Mouse (Mus musculus) layer of hippocampus, adult 2 months (tissue): ENCODE data around the gene Mturn. TPM values are rescaled to one million over a fixed set of nuclear protein-coding genes. Genes with fewer than 3 reads are reported as not detected.

Experiments
- DNase-seq, 2 experiments: peaks; one replicate each; pipeline ENCODE4 v3.0.0; 2022; ENCODE audit warnings: low spot score in 2 of 2
- H3K27ac ChIP-seq: fragments of 200-600 bp; 2 replicates; pipeline ENCODE4 v1.8.1; 2022
- H3K4me3 ChIP-seq: fragments of 200-600 bp; 2 replicates; pipeline ENCODE4 v1.8.1; 2022; ENCODE audit warnings: mild to moderate bottlenecking
- CTCF ChIP-seq: fragments of 200-600 bp; conservative IDR thresholded peaks from 2 replicates; pipeline ENCODE4 v1.8.1; 2022; ENCODE audit warnings: antibody characterized with exemption, mild to moderate bottlenecking, moderate library complexity
- long read RNA-seq, 2 experiments: library from polyadenylated mRNA; stranded (forward); transcript quantifications; one replicate each; pipeline ENCODE4 v2.0.0; 2021; ENCODE audit warnings: borderline mapping rate in 2 of 2
- total RNA-seq, 2 experiments: library from RNA; stranded (reverse); gene quantifications; 2 replicates each; pipeline ENCODE4 v1.2.3; 2021

The Mturn gene
- 100 to 1,000 TPM; 147 to 151 TPM for total RNA-seq
- long read RNA-seq, experiment 1, full-length matches to known transcripts, result 109 of 137 reads
- long read RNA-seq, experiment 1, partial matches to known transcripts, result 1 of 137 reads
- long read RNA-seq, experiment 1, other reads (novel, unspliced or antisense), result 27 of 137 reads
- long read RNA-seq, experiment 2, full-length matches to known transcripts, result 140 of 176 reads
- long read RNA-seq, experiment 2, partial matches to known transcripts, result 33 of 176 reads
- long read RNA-seq, experiment 2, other reads (novel, unspliced or antisense), result 3 of 176 reads

GRCm38 (mm10) chr6:54680891-54681745, at the start of gene Mturn:
Gene Mturn, plus strand, starts transcription at chr6:54681624.
- Histone ChIP-seq H3K27ac (peak within 1 kb of the TSS; percentile 93), H3K4me3 (peak within 1 kb of the TSS; percentile 87)
- DNase-seq, result peak; percentile 98 to 99
- TF ChIP-seq CTCF, result no peak

- Histone ChIP-seq H3K4me3 (no peak overlapping the region), H3K27ac (peak overlapping the region; percentile 33; the same call in 1 of the 2 replicates)
- no peak for DNase-seq
- TF ChIP-seq CTCF, result no peak
Observed at GRCm38 (mm10) chr6:54639877-54640276, 41.5 kb upstream of the Mturn start.

- no peak for DNase-seq
- no peak for TF ChIP-seq CTCF
- H3K27ac ChIP-seq, result no peak overlapping the region
- no peak overlapping the region for H3K4me3 ChIP-seq
Observed at GRCm38 (mm10) chr6:54641953-54642352, 39.5 kb upstream of the Mturn start.

GRCm38 (mm10) chr6:54643181-54643580, 38.2 kb upstream of the Mturn start:
- Histone ChIP-seq H3K27ac (peak overlapping the region; percentile 23; the same call in 1 of the 2 replicates), H3K4me3 (no peak overlapping the region)
- no peak for TF ChIP-seq CTCF
- no peak for DNase-seq

- H3K4me3 ChIP-seq, result no peak overlapping the region
- DNase-seq, result no peak
- no peak overlapping the region for H3K27ac ChIP-seq
- TF ChIP-seq CTCF, result no peak
Observed at GRCm38 (mm10) chr6:54655471-54656095, 25.8 kb upstream of the Mturn start.

GRCm38 (mm10) chr6:54657861-54658260, 23.6 kb upstream of the Mturn start:
- no peak for TF ChIP-seq CTCF
- H3K27ac ChIP-seq, result no peak overlapping the region
- no peak for DNase-seq

DNA sequence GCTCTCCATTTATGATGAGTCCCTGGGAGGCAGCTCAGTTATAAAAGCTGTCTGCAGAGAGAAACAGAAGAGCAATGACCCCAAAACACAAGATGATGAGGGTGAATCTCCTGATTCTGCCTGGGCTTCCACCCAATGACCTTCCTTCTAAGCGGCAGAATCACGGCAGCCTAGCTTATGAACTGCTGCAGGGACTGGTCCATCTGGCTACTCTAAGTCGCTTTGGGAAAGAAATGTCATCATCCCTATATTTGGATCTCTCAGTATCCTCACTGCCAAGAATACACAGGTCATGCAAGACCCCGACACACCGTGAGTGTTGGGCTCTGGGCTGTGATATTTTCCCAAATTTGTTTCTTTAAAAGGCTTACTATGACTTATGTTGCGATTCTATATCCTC, 11.6 kb upstream of the Mturn start:
- no peak for TF ChIP-seq CTCF
- Histone ChIP-seq H3K27ac (no peak overlapping the region), H3K4me3 (no peak overlapping the region)
- no peak for DNase-seq

More at GRCm38 (mm10) chr6:54657861-54658260, 23.6 kb upstream of the Mturn start:
- H3K4me3 ChIP-seq, result no peak overlapping the region

GRCm38 (mm10) chr6:54672901-54673300, 8.5 kb upstream of the Mturn start:
- no peak overlapping the region for H3K4me3 ChIP-seq
- no peak for DNase-seq
- H3K27ac ChIP-seq, result no peak overlapping the region
- no peak for TF ChIP-seq CTCF

GRCm38 (mm10) chr6:54679686-54680085, 1.7 kb upstream of the Mturn start:
- Histone ChIP-seq H3K27ac (no peak overlapping the region), H3K4me3 (no peak overlapping the region)
- no peak for TF ChIP-seq CTCF
- no peak for DNase-seq

- DNase-seq, result peak in 1 of 2 experiments; percentile 41
Observed at GRCm38 (mm10) chr6:54681746-54682428, 463 bp downstream of the Mturn start.

DNA sequence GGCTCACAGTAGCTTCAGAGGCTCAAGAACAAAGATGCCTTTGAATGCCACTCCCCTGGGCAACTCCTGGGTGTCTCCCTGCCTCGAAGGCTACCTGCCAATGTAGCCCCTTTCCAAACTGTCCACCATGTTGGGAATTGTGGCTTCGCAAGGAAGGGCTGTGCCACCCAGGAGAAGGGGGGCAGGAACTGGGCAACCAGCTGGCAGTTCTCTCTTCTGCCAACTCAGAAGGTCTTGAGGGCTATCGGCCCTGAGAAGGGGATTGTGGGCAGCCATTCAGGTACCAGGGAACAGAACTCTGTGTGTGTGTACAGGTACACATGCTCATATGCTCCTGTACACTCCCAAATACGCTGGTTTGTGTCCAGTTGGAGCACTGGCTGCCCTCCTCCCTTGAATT, 2.7 kb downstream of the Mturn start:
- H3K4me3 ChIP-seq, result no peak overlapping the region
- DNase-seq, result no peak
- no peak for TF ChIP-seq CTCF
- H3K27ac ChIP-seq, result no peak overlapping the region

More at GRCm38 (mm10) chr6:54681746-54682428, 463 bp downstream of the Mturn start:
- H3K27ac ChIP-seq, result peak overlapping the region; percentile 93
- no peak for TF ChIP-seq CTCF
- H3K4me3 ChIP-seq, result peak overlapping the region; percentile 87

DNA sequence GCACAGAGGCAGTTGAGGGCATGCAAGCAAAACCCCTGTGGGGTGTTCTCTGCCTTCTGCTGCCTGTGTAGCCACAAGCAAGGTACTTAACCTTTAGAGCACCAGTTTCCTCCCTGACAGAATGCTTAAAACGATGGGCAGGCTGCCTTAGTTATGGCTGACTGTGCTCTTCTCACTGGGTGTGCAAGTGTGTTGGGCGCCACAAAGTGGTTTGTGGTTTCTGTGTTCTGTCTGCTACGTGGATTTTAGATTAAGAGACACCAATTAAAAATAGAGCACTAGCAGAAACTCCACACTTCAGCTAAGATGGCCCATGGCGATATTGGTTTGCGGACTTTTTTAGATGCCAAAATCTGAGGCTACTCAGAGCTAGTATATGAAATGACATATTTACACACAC, 3.7 kb downstream of the Mturn start:
- H3K4me3 ChIP-seq, result no peak overlapping the region
- no peak overlapping the region for H3K27ac ChIP-seq
- no peak for DNase-seq
- no peak for TF ChIP-seq CTCF
